15 mouse cellular contexts compared by ENCODE assay signal in genomic region chr13:113499079-113499710, GRCm38 (mm10).
DNase-seq lines count a peak whose midpoint lies in the region; ATAC-seq and TF ChIP-seq lines count a peak whose summit lies in the region.
"Had no signal": no experiment of that assay in that cellular context is flagged by ENCODE, and none has a peak within 500 bp of the region (broad histone marks: within the 10 kb centered on the region; RNA-seq: fewer than 3 reads in every experiment).

No protein-coding gene starts in this region.

- H3K4me2 ChIP-seq in kidney, embryonic 16.5 days (replicated peaks; ENCODE audit: low read depth, low read length): no peak overlapping the region
- no peak overlapping the region for H3K4me2 ChIP-seq in kidney, embryonic 14.5 days (replicated peaks; ENCODE audit: low read depth, low read length)
- no peak overlapping the region for H3K4me2 ChIP-seq in forebrain, postnatal 0 days (ENCODE audit: low read depth)
- H3K4me2 ChIP-seq: hindbrain, embryonic 12.5 days; limb, embryonic 12.5 days; midbrain, embryonic 12.5 days had no signal

- intact Hi-C loops in gastrocnemius, postnatal 36 days (cut with DNase I): no loop called here

- 66% methylated on average over 6 of the region's 6 CpGs for WGBS in kidney, embryonic 16.5 days
- 67% methylated on average over 6 of the region's 6 CpGs for WGBS in kidney, embryonic 14.5 days
- WGBS in forebrain, postnatal 0 days: 88% methylated on average over 6 of the region's 6 CpGs

- DNase-seq in urinary bladder, postnatal 14 days (ENCODE audit: low spot score): peak; percentile 51
- DNase-seq in urinary bladder, adult 18-20 months (ENCODE audit: low spot score in 2 of 2): no peak
- DNase-seq in gastrocnemius, postnatal 36 days: peak; percentile 37 to 43
- peak; percentile 78 for DNase-seq in skeletal muscle tissue, adult 2 months (ENCODE audit: low read depth, low spot score)
- DNase-seq in layer of hippocampus, postnatal 36 days: no peak
- DNase-seq in forebrain, postnatal 0 days: no peak
- DNase-seq: cerebellum, adult 8-10 months; right cerebral cortex, postnatal 4 days; thymus, postnatal 25 days had no signal

- TF ChIP-seq CTCF in forebrain, postnatal 0 days (IDR thresholded peaks at IDR 0.05; ENCODE audit: low read depth): no peak

- 0 out of 2 replicates have a peak, but pooled peaks have one; percentile 28 for ATAC-seq in kidney, embryonic 16.5 days (ENCODE audit: low FRiP score, low TSS enrichment)
- ATAC-seq in kidney, embryonic 14.5 days (ENCODE audit: low FRiP score, low TSS enrichment): no peak
- ATAC-seq in forebrain, postnatal 0 days: no peak
- ATAC-seq: forebrain, embryonic 16.5 days had no signal

- peaks cover 26% of the 10 kb centered on the region for H3K4me1 ChIP-seq in kidney, embryonic 16.5 days (ENCODE audit: insufficient read depth, low read length)
- peaks cover 4% of the 10 kb centered on the region; the same call in 1 of the 2 replicates for H3K4me1 ChIP-seq in kidney, embryonic 14.5 days (ENCODE audit: control insufficient read depth, insufficient read depth, low read length)
- no peaks in the 10 kb centered on the region for H3K4me1 ChIP-seq in forebrain, postnatal 0 days (ENCODE audit: insufficient read depth)
- H3K4me1 ChIP-seq: midbrain, embryonic 12.5 days had no signal

- H3K9ac ChIP-seq in kidney, embryonic 16.5 days (replicated peaks; ENCODE audit: low read length): no peak overlapping the region
- H3K9ac ChIP-seq in kidney, embryonic 14.5 days (ENCODE audit: low read depth, low read length): no peak overlapping the region
- no peak overlapping the region for H3K9ac ChIP-seq in forebrain, postnatal 0 days
- H3K9ac ChIP-seq: hindbrain, embryonic 12.5 days; limb, embryonic 12.5 days; midbrain, embryonic 12.5 days had no signal

- no peaks in the 10 kb centered on the region for H3K27me3 ChIP-seq in kidney, embryonic 16.5 days (ENCODE audit: insufficient read depth, low read length)
- no peaks in the 10 kb centered on the region for H3K27me3 ChIP-seq in kidney, embryonic 14.5 days (ENCODE audit: control insufficient read depth, insufficient read depth, low read length)
- no peaks in the 10 kb centered on the region for H3K27me3 ChIP-seq in forebrain, postnatal 0 days (ENCODE audit: insufficient read depth, low read length)
- H3K27me3 ChIP-seq: hindbrain, embryonic 12.5 days; limb, embryonic 12.5 days; midbrain, embryonic 12.5 days had no signal

- no peaks in the 10 kb centered on the region for H3K9me3 ChIP-seq in kidney, embryonic 16.5 days (ENCODE audit: low read length)
- H3K9me3 ChIP-seq in kidney, embryonic 14.5 days (ENCODE audit: control insufficient read depth, low read length): no peaks in the 10 kb centered on the region
- no peaks in the 10 kb centered on the region for H3K9me3 ChIP-seq in forebrain, postnatal 0 days (ENCODE audit: low read length)
- H3K9me3 ChIP-seq: hindbrain, embryonic 12.5 days; limb, embryonic 12.5 days; midbrain, embryonic 12.5 days had no signal

- no peak overlapping the region for H3K4me3 ChIP-seq in kidney, embryonic 16.5 days (ENCODE audit: low read length)
- H3K4me3 ChIP-seq in kidney, embryonic 14.5 days (ENCODE audit: low read length): no peak overlapping the region
- H3K4me3 ChIP-seq in forebrain, postnatal 0 days (ENCODE audit: low read depth, low read length): no peak overlapping the region
- H3K4me3 ChIP-seq: hindbrain, embryonic 12.5 days; limb, embryonic 12.5 days; midbrain, embryonic 12.5 days had no signal

- no peaks in the 10 kb centered on the region for H3K36me3 ChIP-seq in kidney, embryonic 16.5 days (ENCODE audit: insufficient read depth, low read length)
- no peaks in the 10 kb centered on the region for H3K36me3 ChIP-seq in kidney, embryonic 14.5 days (ENCODE audit: control insufficient read depth, insufficient read depth, low read length)
- H3K36me3 ChIP-seq in forebrain, postnatal 0 days (ENCODE audit: insufficient read depth): no peaks in the 10 kb centered on the region
- H3K36me3 ChIP-seq: hindbrain, embryonic 12.5 days; limb, embryonic 12.5 days; midbrain, embryonic 12.5 days had no signal

- peak overlapping the region; percentile 77 for H3K27ac ChIP-seq in kidney, embryonic 16.5 days (ENCODE audit: low read length)
- no peak overlapping the region; the same call in 1 of the 2 replicates for H3K27ac ChIP-seq in kidney, embryonic 14.5 days (ENCODE audit: low read depth, low read length)
- no peak overlapping the region for H3K27ac ChIP-seq in forebrain, postnatal 0 days (ENCODE audit: low read depth, low read length)
- H3K27ac ChIP-seq: hindbrain, embryonic 12.5 days; limb, embryonic 12.5 days; midbrain, embryonic 12.5 days had no signal

Comparison
In these comparisons a context has a peak if more than half of its experiments do, and no peak if none do; other contexts are left out.
1. DNase-seq: peak in urinary bladder, postnatal 14 days (single experiment), gastrocnemius, postnatal 36 days (2 of 2) and skeletal muscle tissue, adult 2 months (single experiment); none in urinary bladder, adult 18-20 months (0 of 2), layer of hippocampus, postnatal 36 days (0 of 2) and forebrain, postnatal 0 days (single experiment).